8 mouse cellular contexts compared by ENCODE assay signal in genomic region chr7:128459791-128460130, GRCm38 (mm10). TPM values are rescaled to one million over a fixed set of nuclear protein-coding genes. Genes with fewer than 3 reads are reported as not detected.
DNase-seq lines count a peak whose midpoint lies in the region; ATAC-seq lines count a peak whose summit lies in the region.

No protein-coding gene starts in this region.

- no peaks in the 10 kb centered on the region for H3K9me3 ChIP-seq in heart, embryonic 14.5 days (ENCODE audit: control insufficient read depth, low read length)
- H3K9me3 ChIP-seq in hindbrain, embryonic 11.5 days (ENCODE audit: control insufficient read depth, low read length), result no peaks in the 10 kb centered on the region
- H3K9me3 ChIP-seq in midbrain, embryonic 12.5 days, result no peaks in the 10 kb centered on the region

- H3K9ac ChIP-seq in heart, embryonic 14.5 days (ENCODE audit: low read length), result peak overlapping the region; percentile 83
- peak overlapping the region; percentile 85 for H3K9ac ChIP-seq in hindbrain, embryonic 11.5 days (ENCODE audit: low read depth, low read length)
- peak overlapping the region; percentile 93 for H3K9ac ChIP-seq in midbrain, embryonic 12.5 days (replicated peaks)

- H3K4me1 ChIP-seq in heart, embryonic 14.5 days (ENCODE audit: control insufficient read depth in 2 of 2, insufficient read depth in 2 of 2, low read length in 2 of 2), result peaks cover 0 to 19% of the 10 kb centered on the region in 2 experiments; a peak in 2 of 4 replicates
- H3K4me1 ChIP-seq in hindbrain, embryonic 11.5 days (replicated peaks; ENCODE audit: control insufficient read depth, insufficient read depth, low read length), result no peaks in the 10 kb centered on the region
- H3K4me1 ChIP-seq in midbrain, embryonic 12.5 days, result peaks cover 22% of the 10 kb centered on the region

- H3K27me3 ChIP-seq in heart, embryonic 14.5 days (ENCODE audit: control insufficient read depth, insufficient read depth, low read length), result no peaks in the 10 kb centered on the region
- H3K27me3 ChIP-seq in hindbrain, embryonic 11.5 days (ENCODE audit: control insufficient read depth, insufficient read depth, low read length), result no peaks in the 10 kb centered on the region
- H3K27me3 ChIP-seq in midbrain, embryonic 12.5 days, result no peaks in the 10 kb centered on the region

- WGBS in heart, embryonic 14.5 days, result 19% methylated on average over 4 of the region's 4 CpGs
- WGBS in hindbrain, embryonic 11.5 days, result 15% methylated on average over 4 of the region's 4 CpGs
- 11% methylated on average over 4 of the region's 4 CpGs for WGBS in midbrain, embryonic 12.5 days

- DNase-seq in heart, adult 11 months, result no peak
- peak; percentile 12 for DNase-seq in ZHBTc4 (ENCODE audit: low read depth, low spot score)
- DNase-seq in hindbrain, embryonic 11.5 days (ENCODE audit: low spot score), result no peak
- no peak for DNase-seq in urinary bladder, postnatal 10 days (ENCODE audit: low spot score)
- DNase-seq in adrenal gland, postnatal 25 days, result no peak
- no peak for DNase-seq in layer of hippocampus, adult 18-20 months (ENCODE audit: low spot score in 2 of 2)

- ATAC-seq in heart, embryonic 14.5 days (ENCODE audit: insufficient number of reproducible peaks, insufficient read depth, low FRiP score, low read depth), result no peak
- no peak for ATAC-seq in hindbrain, embryonic 11.5 days (ENCODE audit: low FRiP score)
- no peak for ATAC-seq in midbrain, embryonic 12.5 days (ENCODE audit: low FRiP score, low read depth)

- H3K4me2 ChIP-seq in heart, embryonic 14.5 days (ENCODE audit: low read length), result peak overlapping the region; percentile 79
- H3K4me2 ChIP-seq in hindbrain, embryonic 11.5 days (replicated peaks; ENCODE audit: low read depth, low read length), result peak overlapping the region; percentile 86
- H3K4me2 ChIP-seq in midbrain, embryonic 12.5 days (replicated peaks), result peak overlapping the region; percentile 86

- H3K27ac ChIP-seq in heart, embryonic 14.5 days (replicated peaks in 1 of 2; ENCODE audit: control insufficient read depth in 1 of 2, insufficient read depth in 1 of 2, low read depth in 2 of 2, low read length in 2 of 2), result peak overlapping the region in 1 of 2 experiments; percentile 90; a peak in 1 of 4 replicates
- no peak overlapping the region for H3K27ac ChIP-seq in hindbrain, embryonic 11.5 days (ENCODE audit: low read depth, low read length)
- H3K27ac ChIP-seq in midbrain, embryonic 12.5 days (replicated peaks), result no peak overlapping the region

- peaks cover 2% of the 10 kb centered on the region; the same call in 1 of the 2 replicates for H3K36me3 ChIP-seq in heart, embryonic 14.5 days (ENCODE audit: control insufficient read depth, insufficient read depth, low read length)
- H3K36me3 ChIP-seq in hindbrain, embryonic 11.5 days (ENCODE audit: control insufficient read depth, insufficient read depth, low read length), result no peaks in the 10 kb centered on the region
- H3K36me3 ChIP-seq in midbrain, embryonic 12.5 days, result peaks cover under 1% of the 10 kb centered on the region; the same call in 1 of the 2 replicates

- H3K4me3 ChIP-seq in heart, embryonic 14.5 days (ENCODE audit: control insufficient read depth in 1 of 2, insufficient read depth in 1 of 2, low read depth in 1 of 2, low read length in 2 of 2), result peak overlapping the region; percentile 67 to 90; a peak in 3 of 4 replicates
- H3K4me3 ChIP-seq in hindbrain, embryonic 11.5 days (ENCODE audit: low read depth, low read length), result peak overlapping the region; percentile 88
- H3K4me3 ChIP-seq in midbrain, embryonic 12.5 days, result peak overlapping the region; percentile 91

RNA-seq across cellular contexts. Expression of gene Tial1, which starts 1.8 kb away (rescaled TPM):
- polyA plus RNA-seq in heart, embryonic 14.5 days (2014; fragmentation: Nextera tagmentation; extraction: Ambion mirVana), result 22.0 and 23.9 TPM in 2 replicates
- polyA plus RNA-seq in hindbrain, embryonic 11.5 days (2014; fragmentation: Nextera tagmentation; extraction: Ambion mirVana), result 42.0 and 50.4 TPM in 2 replicates
- 39.4 and 41.3 TPM in 2 replicates for polyA plus RNA-seq in midbrain, embryonic 12.5 days (2016; fragmentation: Nextera tagmentation; extraction: Ambion mirVana)
- 123 and 132 TPM in 2 replicates for total RNA-seq in adrenal gland, postnatal 25 days (2021)
- 100 to 1,000 TPM in 1 of 2 experiments, 10 to 100 TPM in 1; 98.2 to 110 TPM for total RNA-seq in layer of hippocampus, adult 18-20 months (2021)

RNA-seq across cellular contexts. Expression of gene Rgs10, which starts 41.2 kb away (rescaled TPM):
- polyA plus RNA-seq in heart, embryonic 14.5 days (2014; fragmentation: Nextera tagmentation; extraction: Ambion mirVana), result 9.5 and 14.1 TPM in 2 replicates
- 12.4 TPM in 2 replicates for polyA plus RNA-seq in hindbrain, embryonic 11.5 days (2014; fragmentation: Nextera tagmentation; extraction: Ambion mirVana)
- 10.8 and 13.6 TPM in 2 replicates for polyA plus RNA-seq in midbrain, embryonic 12.5 days (2016; fragmentation: Nextera tagmentation; extraction: Ambion mirVana)
- total RNA-seq in adrenal gland, postnatal 25 days (2021), result 16.0 and 20.3 TPM in 2 replicates
- 10 to 100 TPM; 42.3 to 45.3 TPM for total RNA-seq in layer of hippocampus, adult 18-20 months (2021)
